ENCODE assay signal across 8 mouse cellular contexts in the genomic region with DNA sequence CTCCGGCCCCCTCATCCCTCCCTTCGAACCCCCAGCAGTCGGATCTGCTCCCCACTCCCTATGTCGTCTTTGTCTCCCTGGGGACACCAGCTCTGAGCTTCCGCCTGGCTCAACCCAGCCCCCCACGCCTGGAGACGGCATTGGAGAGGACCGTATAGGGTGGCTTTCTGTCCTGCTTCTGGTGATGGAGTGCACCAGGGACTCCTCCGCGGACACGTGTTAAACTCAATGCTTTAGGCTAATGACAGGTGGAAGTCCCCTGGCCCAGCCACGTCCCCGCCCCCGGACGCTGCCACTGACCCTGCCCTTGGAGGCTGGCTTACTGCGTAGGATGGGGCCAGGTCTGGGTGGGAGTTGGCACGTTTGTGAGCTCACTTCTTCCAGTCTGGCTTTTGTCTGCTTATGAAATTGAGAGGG. TPM values are rescaled to one million over a fixed set of nuclear protein-coding genes. Genes with fewer than 3 reads are reported as not detected.
DNase-seq lines count a peak whose midpoint lies in the region; ATAC-seq and TF ChIP-seq lines count a peak whose summit lies in the region.

No protein-coding gene starts in this region.

- H3K4me2 ChIP-seq in heart, embryonic 12.5 days, result peak overlapping the region; percentile 90
- H3K4me2 ChIP-seq in intestine, postnatal 0 days (replicated peaks; ENCODE audit: low read depth), result peak overlapping the region; percentile 74
- peak overlapping the region; percentile 88 for H3K4me2 ChIP-seq in stomach, postnatal 0 days (replicated peaks; ENCODE audit: low read depth)

- peak; percentile 66 for ATAC-seq in heart, embryonic 12.5 days (ENCODE audit: insufficient number of reproducible peaks, low FRiP score)
- ATAC-seq in intestine, postnatal 0 days, result peak; percentile 44; the same call in 1 of the 2 replicates
- peak; percentile 32 for ATAC-seq in megakaryocyte-erythroid progenitor cell, adult 5-6 weeks (replicated peaks; ENCODE audit: low FRiP score, low TSS enrichment, poor library complexity, severe bottlenecking)
- peak; percentile 45 for ATAC-seq in stomach, postnatal 0 days (ENCODE audit: low FRiP score, low TSS enrichment)

- peak overlapping the region; percentile 82 for H3K27ac ChIP-seq in heart, embryonic 12.5 days (ENCODE audit: poor library complexity, severe bottlenecking)
- no peak overlapping the region for H3K27ac ChIP-seq in intestine, postnatal 0 days (ENCODE audit: low read depth, low read length)
- peak overlapping the region; percentile 78 for H3K27ac ChIP-seq in stomach, postnatal 0 days (replicated peaks)

- intact Hi-C loops in heart, postnatal 10 days (cut with DNase I), result no loop called here

- peak overlapping the region; percentile 92 for H3K4me3 ChIP-seq in heart, embryonic 12.5 days
- peak overlapping the region; percentile 74 for H3K4me3 ChIP-seq in erythroblast, embryonic 14.5 days (replicated peaks)
- peak overlapping the region; percentile 64 for H3K4me3 ChIP-seq in intestine, postnatal 0 days (ENCODE audit: low read depth, low read length)
- peak overlapping the region; percentile 95 for H3K4me3 ChIP-seq in stomach, postnatal 0 days (ENCODE audit: low read depth, low read length)

- DNase-seq in heart, postnatal 10 days, result no peak
- DNase-seq in MN1 (ENCODE audit: low spot score), result peak; percentile 81
- peak; percentile 54 for DNase-seq in stomach, postnatal 0 days (ENCODE audit: low spot score)
- DNase-seq in right cerebral cortex, adult 18-20 months, result no peak

- no peak for TF ChIP-seq EP300 in stomach, postnatal 0 days (optimal IDR thresholded peaks at IDR 0.05)

- under 1% methylated on average over 17 of the region's 17 CpGs for WGBS in heart, embryonic 12.5 days
- WGBS in intestine, postnatal 0 days, result 1% methylated on average over 17 of the region's 17 CpGs
- 0% methylated on average over 17 of the region's 17 CpGs for WGBS in stomach, postnatal 0 days

- TF ChIP-seq CTCF in intestine, postnatal 0 days (IDR thresholded peaks at IDR 0.05; ENCODE audit: low read depth), result no peak
- TF ChIP-seq CTCF in stomach, postnatal 0 days (IDR thresholded peaks at IDR 0.05; ENCODE audit: low read depth), result no peak

- peaks cover 12% of the 10 kb centered on the region for H3K4me1 ChIP-seq in heart, embryonic 12.5 days (replicated peaks)
- peaks cover 68% of the 10 kb centered on the region for H3K4me1 ChIP-seq in erythroblast, embryonic 14.5 days (ENCODE audit: control insufficient read depth)
- H3K4me1 ChIP-seq in intestine, postnatal 0 days (replicated peaks; ENCODE audit: control insufficient read depth, insufficient read depth, low read length), result no peaks in the 10 kb centered on the region
- H3K4me1 ChIP-seq in stomach, postnatal 0 days (replicated peaks; ENCODE audit: control insufficient read depth, insufficient read depth), result peaks cover 3% of the 10 kb centered on the region; the same call in 1 of the 2 replicates

- H3K27me3 ChIP-seq in heart, embryonic 12.5 days (replicated peaks), result no peaks in the 10 kb centered on the region
- no peaks in the 10 kb centered on the region for H3K27me3 ChIP-seq in erythroblast, embryonic 14.5 days (ENCODE audit: control insufficient read depth)
- H3K27me3 ChIP-seq in intestine, postnatal 0 days (replicated peaks; ENCODE audit: control insufficient read depth, insufficient read depth, low read length), result no peaks in the 10 kb centered on the region
- no peaks in the 10 kb centered on the region for H3K27me3 ChIP-seq in stomach, postnatal 0 days (ENCODE audit: control insufficient read depth, insufficient read depth, low read length)

- no peaks in the 10 kb centered on the region for H3K9me3 ChIP-seq in heart, embryonic 12.5 days (replicated peaks)
- 0 out of 2 replicates have a peak, but pooled peaks cover 3% of the 10 kb centered on the region for H3K9me3 ChIP-seq in erythroblast, embryonic 14.5 days (ENCODE audit: control insufficient read depth, low read length)
- no peaks in the 10 kb centered on the region for H3K9me3 ChIP-seq in intestine, postnatal 0 days (ENCODE audit: control insufficient read depth)
- no peaks in the 10 kb centered on the region for H3K9me3 ChIP-seq in stomach, postnatal 0 days (ENCODE audit: control insufficient read depth, low read length)

- peaks cover 41% of the 10 kb centered on the region for H3K36me3 ChIP-seq in heart, embryonic 12.5 days
- H3K36me3 ChIP-seq in erythroblast, embryonic 14.5 days (ENCODE audit: control insufficient read depth), result peaks cover 69% of the 10 kb centered on the region
- peaks cover 29% of the 10 kb centered on the region for H3K36me3 ChIP-seq in intestine, postnatal 0 days (ENCODE audit: control insufficient read depth, insufficient read depth)
- H3K36me3 ChIP-seq in stomach, postnatal 0 days (ENCODE audit: control insufficient read depth, insufficient read depth, low read length), result peaks cover 22% of the 10 kb centered on the region

- H3K9ac ChIP-seq in heart, embryonic 12.5 days, result peak overlapping the region; percentile 96
- H3K9ac ChIP-seq in intestine, postnatal 0 days (ENCODE audit: low read depth, low read length), result peak overlapping the region; percentile 89
- H3K9ac ChIP-seq in stomach, postnatal 0 days (ENCODE audit: low read length), result peak overlapping the region; percentile 91

RNA-seq across cellular contexts. Expression of a gene that starts 0.5 kb away (rescaled TPM):
- 131 and 136 TPM in 2 replicates for polyA plus RNA-seq in heart, embryonic 12.5 days (2016; fragmentation: Nextera tagmentation; extraction: Ambion mirVana)
- total RNA-seq in heart, postnatal 10 days (2021), result 10 to 100 TPM; 74.9 to 90.0 TPM
- 22.5 and 26.2 TPM in 2 replicates for polyA plus RNA-seq in erythroblast, embryonic 14.5 days (2012)
- polyA plus RNA-seq in intestine, postnatal 0 days (2015; fragmentation: Nextera tagmentation; extraction: Ambion mirVana), result 59.5 and 60.2 TPM in 2 replicates
- total RNA-seq in megakaryocyte-erythroid progenitor cell, adult 5-6 weeks (2014; fragmentation: Nextera tagmentation), result 239 and 277 TPM in 2 replicates
- total RNA-seq in megakaryocyte-erythroid progenitor cell, adult 5-6 weeks (2017), result 176 and 226 TPM in 2 replicates
- 64.2 and 66.9 TPM in 2 replicates for polyA plus RNA-seq in stomach, postnatal 0 days (2015; fragmentation: Nextera tagmentation; extraction: Ambion mirVana)

RNA-seq across cellular contexts. Expression of a gene that starts 8.4 kb away (rescaled TPM):
- 1.3 and 1.5 TPM in 2 replicates for polyA plus RNA-seq in heart, embryonic 12.5 days (2016; fragmentation: Nextera tagmentation; extraction: Ambion mirVana)
- 1 to 10 TPM; 2.5 to 3.1 TPM for total RNA-seq in heart, postnatal 10 days (2021)
- 1.9 and 2.8 TPM in 2 replicates for polyA plus RNA-seq in erythroblast, embryonic 14.5 days (2012)
- polyA plus RNA-seq in intestine, postnatal 0 days (2015; fragmentation: Nextera tagmentation; extraction: Ambion mirVana), result 0.34 and 0.41 TPM in 2 replicates
- total RNA-seq in megakaryocyte-erythroid progenitor cell, adult 5-6 weeks (2014; fragmentation: Nextera tagmentation), result 7.6 and 11.5 TPM in 2 replicates
- total RNA-seq in megakaryocyte-erythroid progenitor cell, adult 5-6 weeks (2017), result 1.9 and 2.9 TPM in 2 replicates
- polyA plus RNA-seq in stomach, postnatal 0 days (2015; fragmentation: Nextera tagmentation; extraction: Ambion mirVana), result 0.39 and 0.41 TPM in 2 replicates

RNA-seq across cellular contexts. Expression of a gene that starts 13.9 kb away (rescaled TPM):
- polyA plus RNA-seq in heart, embryonic 12.5 days (2016; fragmentation: Nextera tagmentation; extraction: Ambion mirVana), result 0.06 and 0.17 TPM in 2 replicates
- total RNA-seq in heart, postnatal 10 days (2021), result 10 to 100 TPM; 39.0 to 49.9 TPM
- 0.02 and 0.06 TPM in 2 replicates for polyA plus RNA-seq in erythroblast, embryonic 14.5 days (2012)
- 3.7 and 4.4 TPM in 2 replicates for polyA plus RNA-seq in intestine, postnatal 0 days (2015; fragmentation: Nextera tagmentation; extraction: Ambion mirVana)
- total RNA-seq in megakaryocyte-erythroid progenitor cell, adult 5-6 weeks (2014; fragmentation: Nextera tagmentation), result not detected in 2 replicates
- 0.69 TPM in 1 of 2 replicates, not detected in the other for total RNA-seq in megakaryocyte-erythroid progenitor cell, adult 5-6 weeks (2017)
- 5.1 TPM in 2 replicates for polyA plus RNA-seq in stomach, postnatal 0 days (2015; fragmentation: Nextera tagmentation; extraction: Ambion mirVana)

RNA-seq across cellular contexts. Expression of a gene that starts 14.4 kb away (rescaled TPM):
- polyA plus RNA-seq in heart, embryonic 12.5 days (2016; fragmentation: Nextera tagmentation; extraction: Ambion mirVana), result 141 TPM in 2 replicates
- 100 to 1,000 TPM in 1 of 2 experiments, 10 to 100 TPM in 1; 94.3 to 109 TPM for total RNA-seq in heart, postnatal 10 days (2021)
- 17.9 and 19.6 TPM in 2 replicates for polyA plus RNA-seq in erythroblast, embryonic 14.5 days (2012)
- polyA plus RNA-seq in intestine, postnatal 0 days (2015; fragmentation: Nextera tagmentation; extraction: Ambion mirVana), result 117 and 124 TPM in 2 replicates
- 86.7 and 98.7 TPM in 2 replicates for total RNA-seq in megakaryocyte-erythroid progenitor cell, adult 5-6 weeks (2014; fragmentation: Nextera tagmentation)
- total RNA-seq in megakaryocyte-erythroid progenitor cell, adult 5-6 weeks (2017), result 160 and 162 TPM in 2 replicates
- 102 and 110 TPM in 2 replicates for polyA plus RNA-seq in stomach, postnatal 0 days (2015; fragmentation: Nextera tagmentation; extraction: Ambion mirVana)

RNA-seq across cellular contexts. Expression of a gene that starts 37.6 kb away (rescaled TPM):
- 165 and 171 TPM in 2 replicates for polyA plus RNA-seq in heart, embryonic 12.5 days (2016; fragmentation: Nextera tagmentation; extraction: Ambion mirVana)
- total RNA-seq in heart, postnatal 10 days (2021), result 10 to 100 TPM; 84.2 to 92.6 TPM
- 2.2 and 4.5 TPM in 2 replicates for polyA plus RNA-seq in erythroblast, embryonic 14.5 days (2012)
- 255 and 276 TPM in 2 replicates for polyA plus RNA-seq in intestine, postnatal 0 days (2015; fragmentation: Nextera tagmentation; extraction: Ambion mirVana)
- 67.5 and 86.7 TPM in 2 replicates for total RNA-seq in megakaryocyte-erythroid progenitor cell, adult 5-6 weeks (2014; fragmentation: Nextera tagmentation)
- total RNA-seq in megakaryocyte-erythroid progenitor cell, adult 5-6 weeks (2017), result 28.4 and 40.6 TPM in 2 replicates
- polyA plus RNA-seq in stomach, postnatal 0 days (2015; fragmentation: Nextera tagmentation; extraction: Ambion mirVana), result 175 and 180 TPM in 2 replicates

Comparison
In these comparisons a context has a peak if more than half of its experiments do, and no peak if none do; other contexts are left out.
1. DNase-seq: peak in MN1 (single experiment) and stomach, postnatal 0 days (single experiment); none in heart, postnatal 10 days (0 of 2) and right cerebral cortex, adult 18-20 months (single experiment).
2. Peak in every context shown above with its lines, with median percentiles within 50 percentile points of each other: ATAC-seq, H3K4me2 ChIP-seq, H3K4me3 ChIP-seq and H3K9ac ChIP-seq.